Mouse (Mus musculus) layer of hippocampus, adult 9-11 months (tissue): Measurements from ENCODE around the gene Ehd1.
"Not testable (repeated sequence)": the region's sequence is repeated elsewhere in the genome, so short reads cannot be mapped to it uniquely, and the experiment has no call there.

Experiments used
- DNase-seq: peaks from one replicate; pipeline ENCODE4 v3.0.0; 2022

Gene Ehd1

DNA sequence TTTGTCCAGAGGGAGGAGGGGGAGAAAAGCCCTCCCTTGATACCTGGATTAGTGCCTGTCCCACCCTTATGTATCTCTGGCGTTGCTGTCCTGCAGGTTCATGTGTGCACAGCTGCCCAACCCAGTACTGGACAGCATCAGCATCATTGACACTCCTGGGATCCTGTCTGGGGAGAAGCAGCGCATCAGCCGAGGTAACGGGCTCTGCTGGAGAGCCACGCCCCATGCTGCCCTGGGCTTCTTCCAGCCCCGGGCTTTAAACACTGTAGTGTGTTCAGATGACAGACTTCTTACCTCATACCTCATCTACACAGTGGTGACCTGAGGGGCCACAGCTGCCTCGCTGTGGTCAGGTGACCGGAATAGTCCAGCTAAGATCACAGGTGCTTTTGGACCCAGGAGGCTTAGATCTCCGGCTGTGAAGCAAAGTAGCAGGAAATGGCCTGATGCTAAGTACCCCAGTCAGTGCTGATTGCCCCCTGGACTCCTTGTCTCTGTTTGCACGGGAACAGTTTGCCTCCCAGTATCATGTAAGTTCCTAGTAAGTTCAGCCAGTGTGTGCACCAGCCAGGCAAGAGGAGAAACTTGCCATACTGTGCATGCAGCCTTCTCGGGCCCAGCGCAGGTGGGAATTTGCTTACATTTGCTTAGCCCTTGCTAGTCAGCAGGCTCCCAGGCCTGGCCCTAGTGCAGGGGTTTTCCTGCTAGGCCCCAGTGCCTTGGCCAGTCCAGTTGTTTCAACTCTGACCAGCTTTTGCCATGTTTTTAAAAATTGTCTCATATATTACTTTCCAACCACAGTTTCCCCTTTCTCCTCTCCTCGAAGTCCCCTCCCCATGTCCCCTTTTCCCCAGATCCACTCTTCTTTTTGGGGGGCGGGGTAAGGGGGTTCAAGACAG, 4.8 kb downstream of the Ehd1 start:
- DNase-seq: no peak

DNA sequence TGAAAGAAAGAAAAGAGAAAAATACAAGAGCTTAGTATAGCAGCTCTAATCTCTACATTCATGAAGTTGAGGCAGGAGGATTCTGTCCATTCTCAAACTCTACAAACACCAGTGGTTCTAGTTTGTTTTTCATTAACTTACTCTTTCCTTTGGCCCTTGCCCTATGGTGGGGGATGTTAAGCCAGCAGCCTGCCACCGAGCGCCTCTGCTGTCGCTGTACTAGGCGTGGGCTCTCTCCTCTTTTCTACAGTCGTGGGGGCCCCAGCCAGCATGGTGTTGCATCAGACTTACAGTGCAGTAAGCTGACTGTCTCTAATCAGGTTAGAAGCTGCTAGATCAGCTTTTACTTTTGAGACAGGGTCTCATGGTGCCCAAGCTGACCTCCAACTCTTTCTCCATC, 6.5 kb downstream of the Ehd1 start:
- DNase-seq: no peak

DNA sequence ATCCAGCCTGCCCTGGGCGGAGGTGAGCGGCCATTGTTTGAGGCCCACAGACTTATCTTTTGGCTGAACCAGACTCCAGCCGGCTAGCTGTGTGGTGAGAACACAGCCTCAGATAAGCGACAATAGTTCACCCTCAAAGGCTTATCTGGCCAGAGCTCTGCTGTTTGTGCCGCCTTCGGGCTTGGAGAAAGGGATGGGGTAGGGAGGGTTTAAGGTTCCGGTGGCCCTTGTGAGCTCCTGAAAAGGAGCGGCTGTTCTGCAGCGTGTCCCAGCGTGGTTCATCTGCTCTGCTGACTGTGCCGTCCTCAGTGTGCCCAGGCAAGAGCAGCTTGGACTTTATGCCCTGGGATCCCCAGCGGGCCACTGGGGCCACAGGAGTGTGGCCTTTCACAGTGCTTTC, 8.0 kb downstream of the Ehd1 start:
- DNase-seq: no peak

DNA sequence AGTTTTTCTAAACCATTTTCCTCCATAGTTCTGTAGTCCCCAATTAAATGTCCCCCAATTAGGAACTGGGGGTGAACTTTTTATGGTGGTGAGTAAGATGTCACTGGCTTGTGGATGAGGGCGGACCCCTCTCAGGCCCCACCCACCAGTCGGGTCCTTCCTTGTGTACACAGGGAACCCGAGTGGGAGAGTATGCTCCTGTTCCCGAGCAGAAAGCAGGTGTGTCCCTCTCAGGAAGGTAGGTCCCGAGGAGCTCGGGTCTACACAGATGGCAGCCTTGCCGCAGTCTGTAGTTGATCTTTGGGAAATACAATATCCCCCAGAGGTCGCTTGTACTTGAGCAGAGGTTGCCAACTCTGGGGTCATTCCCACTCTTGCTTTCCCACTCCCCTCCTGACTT, 8.7 kb downstream of the Ehd1 start:
- no peak for DNase-seq

DNA sequence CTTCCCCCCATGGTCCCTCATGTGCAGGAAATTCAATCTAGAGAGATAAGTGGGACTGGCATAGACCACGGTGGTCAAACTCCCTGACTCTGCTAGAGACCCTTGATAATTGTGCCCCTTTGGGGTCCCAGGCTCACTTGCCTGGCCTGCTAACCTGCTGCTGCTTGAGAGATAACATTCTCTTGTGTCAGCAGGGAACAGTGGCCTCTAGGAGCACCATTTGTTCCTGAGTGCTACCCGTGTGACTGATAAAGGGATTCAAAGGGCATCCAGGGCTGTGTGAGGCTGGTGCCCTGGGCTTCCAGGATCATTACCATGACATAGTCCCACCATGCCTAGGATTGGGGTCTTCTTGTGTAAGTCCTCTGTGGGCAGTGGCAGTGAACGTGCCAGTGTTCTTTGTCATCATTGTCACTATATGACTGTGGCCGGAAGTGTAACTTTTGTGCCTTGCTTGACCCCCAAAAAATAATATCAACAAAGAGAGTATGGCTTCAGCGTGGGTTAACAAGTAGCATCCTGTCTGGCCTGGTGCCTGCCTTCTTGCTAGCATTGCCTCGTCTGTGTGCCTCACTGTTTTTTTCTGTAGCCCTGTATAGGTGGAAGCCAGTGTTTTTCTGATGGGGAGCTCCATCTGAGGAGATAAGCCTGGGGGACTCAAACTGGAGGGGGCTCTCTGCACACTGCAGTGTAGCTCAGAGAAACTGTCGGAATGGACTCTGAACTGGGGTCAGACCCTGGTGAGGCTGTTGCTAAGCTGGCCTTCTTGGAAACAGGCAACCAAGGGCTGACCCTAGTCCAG, 9.3 kb downstream of the Ehd1 start:
- no peak for DNase-seq

DNA sequence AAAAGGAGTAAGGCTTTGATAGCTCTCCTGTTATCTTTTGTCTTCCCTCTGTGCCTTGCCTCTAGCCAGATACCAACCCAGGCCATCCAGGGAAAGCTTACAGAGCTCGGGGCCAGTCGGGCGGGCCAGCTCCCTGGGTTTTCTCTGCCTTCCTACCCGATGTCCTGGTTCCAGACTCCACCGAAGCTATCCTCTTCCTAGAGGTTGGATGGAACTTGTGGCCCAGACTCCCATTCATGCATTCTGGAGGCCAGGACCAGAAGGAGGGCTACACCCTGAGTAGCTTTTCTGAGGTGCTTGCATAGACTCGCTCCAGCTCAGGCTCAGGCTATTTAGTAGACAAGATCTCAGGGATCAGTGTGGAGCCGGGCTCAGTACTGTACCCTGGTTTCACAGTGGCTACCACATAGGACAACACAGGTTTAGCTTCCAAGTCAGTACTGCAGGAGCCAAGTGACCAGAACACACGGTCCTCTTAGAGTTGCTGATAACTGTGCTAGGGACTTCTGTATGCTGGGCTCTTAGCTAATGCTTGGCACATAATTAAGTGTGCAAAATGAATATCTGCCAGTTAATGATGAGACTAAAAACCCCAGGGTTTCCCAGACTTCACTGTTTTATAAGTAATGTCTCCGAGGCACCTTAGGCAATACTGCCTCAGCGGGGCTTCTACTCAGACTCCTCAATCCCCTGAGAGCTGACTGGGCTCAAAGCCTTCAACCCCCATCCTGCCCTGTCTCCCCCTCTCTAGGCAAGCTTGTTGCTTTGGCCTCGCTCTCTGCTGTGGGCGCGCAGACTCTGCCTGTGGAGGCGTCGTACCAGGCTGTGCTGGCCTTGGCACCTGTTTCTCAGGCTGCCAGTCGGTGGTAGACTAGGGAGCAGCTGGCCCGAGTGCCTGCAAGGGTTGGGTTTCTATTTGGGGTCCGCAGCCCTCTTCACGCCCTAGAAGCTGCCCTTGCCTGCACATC, 10.2 kb downstream of the Ehd1 start:
- peak; percentile 78 for DNase-seq

DNA sequence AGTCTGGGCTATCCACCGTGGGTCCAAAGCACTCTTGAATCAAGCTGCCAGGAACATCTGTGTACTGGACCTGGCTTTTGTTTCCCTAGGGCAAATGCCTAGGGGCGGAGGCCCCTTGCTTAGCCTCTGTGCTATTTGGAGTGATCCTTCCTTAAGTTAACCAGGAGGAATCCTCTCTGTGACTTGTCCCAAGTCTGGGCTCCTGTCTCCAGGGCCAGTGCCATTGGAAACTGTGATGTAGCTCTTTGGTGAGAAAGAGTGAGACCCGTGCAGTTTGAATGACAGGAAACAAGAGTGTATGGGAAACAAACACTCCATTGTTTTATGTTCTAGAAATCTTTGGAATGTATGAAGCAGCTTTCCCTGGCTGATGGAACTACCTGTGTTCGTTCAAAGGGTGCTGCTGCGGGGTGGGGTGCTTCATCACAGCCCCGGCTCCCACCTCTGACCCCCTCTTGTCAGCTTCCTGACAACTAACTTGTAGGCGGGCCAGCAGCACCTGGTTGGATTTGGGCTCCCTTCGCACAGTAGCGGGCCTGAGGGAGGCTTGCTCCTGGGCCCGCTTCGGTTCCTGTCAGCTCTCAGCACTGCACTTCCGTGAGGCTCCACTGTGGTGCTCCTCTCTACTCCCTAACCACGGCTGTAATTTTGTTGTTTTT, 11.8 kb downstream of the Ehd1 start:
- no peak for DNase-seq

DNA sequence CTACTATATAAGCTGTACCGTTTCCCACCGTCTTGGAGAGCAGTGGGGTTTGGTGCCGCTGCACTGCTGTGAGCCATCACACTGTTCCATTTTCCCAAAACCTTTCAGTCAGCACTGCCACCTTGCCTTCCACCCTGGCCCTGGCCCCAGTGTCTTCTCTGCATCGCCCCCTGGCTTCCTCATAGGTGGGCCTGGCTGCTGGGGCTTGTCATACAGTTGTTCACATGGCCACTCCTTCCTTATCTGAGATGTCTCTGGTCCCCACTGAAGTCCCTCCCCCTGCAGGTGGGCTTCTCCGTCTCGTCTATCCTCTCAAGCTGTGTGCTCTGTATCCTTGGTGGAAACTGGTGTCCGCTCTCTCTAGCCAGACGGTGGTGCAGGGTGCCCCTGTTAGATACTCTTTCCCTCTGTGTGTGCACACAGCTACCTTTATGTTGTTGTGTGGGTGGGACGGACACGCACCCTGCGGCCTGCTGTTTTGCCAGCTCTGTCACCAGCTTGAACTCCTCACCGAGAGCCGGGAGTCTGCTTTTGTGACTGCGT, 13.2 kb downstream of the Ehd1 start:
- no peak for DNase-seq

DNA sequence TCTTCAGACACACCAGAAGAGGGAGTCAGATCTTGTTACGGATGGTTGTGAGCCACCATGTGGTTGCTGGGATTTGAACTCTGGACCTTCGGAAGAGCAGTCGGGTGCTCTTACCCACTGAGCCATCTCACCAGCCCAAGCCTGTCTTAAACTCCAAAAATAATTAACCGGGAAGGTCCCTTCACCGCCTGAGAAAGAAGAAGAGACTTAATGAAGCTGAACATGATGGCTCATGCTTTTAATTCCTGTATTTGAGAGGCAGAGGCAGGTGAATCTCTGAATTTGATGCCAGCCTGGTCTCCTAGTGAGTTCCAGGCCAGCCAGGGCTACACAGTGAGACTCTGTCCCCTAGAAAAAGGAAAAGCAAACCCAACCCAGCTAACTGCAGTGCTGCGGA, 14.2 kb downstream of the Ehd1 start:
- not testable (repeated sequence) for DNase-seq

DNA sequence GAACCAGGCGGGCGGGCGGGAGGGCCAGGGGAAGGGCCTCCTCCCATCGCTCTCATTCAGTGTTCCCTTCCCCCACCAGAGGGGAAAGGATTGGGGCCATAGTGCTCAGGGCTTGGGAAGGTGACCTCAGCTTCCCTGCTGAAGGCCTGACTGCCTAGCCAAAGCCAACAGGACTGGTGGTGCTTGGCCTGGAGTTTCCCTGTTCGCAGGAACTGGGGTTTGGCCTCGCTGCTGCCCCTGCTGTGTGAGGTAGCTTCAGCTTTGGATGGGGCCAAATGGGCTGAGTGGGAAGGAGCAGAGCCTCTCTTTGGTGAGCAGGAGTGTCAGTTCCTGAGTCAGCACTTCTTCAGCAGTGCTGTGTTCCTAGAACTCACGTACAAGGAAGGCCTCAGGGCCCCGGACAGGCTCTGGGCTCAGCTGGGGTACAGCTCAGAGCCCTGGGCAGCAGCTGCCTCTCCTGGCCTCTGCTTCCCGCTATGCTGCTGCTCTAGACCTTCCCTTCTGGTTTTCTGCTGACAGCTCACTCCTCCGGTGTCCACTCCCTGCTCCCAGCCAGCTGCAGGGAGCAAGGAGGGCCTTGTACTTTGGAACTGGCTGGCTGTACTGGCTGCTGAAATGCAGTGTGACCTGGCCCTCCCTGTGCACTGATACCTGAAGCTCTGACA, 14.7 kb downstream of the Ehd1 start:
- DNase-seq: no peak

DNA sequence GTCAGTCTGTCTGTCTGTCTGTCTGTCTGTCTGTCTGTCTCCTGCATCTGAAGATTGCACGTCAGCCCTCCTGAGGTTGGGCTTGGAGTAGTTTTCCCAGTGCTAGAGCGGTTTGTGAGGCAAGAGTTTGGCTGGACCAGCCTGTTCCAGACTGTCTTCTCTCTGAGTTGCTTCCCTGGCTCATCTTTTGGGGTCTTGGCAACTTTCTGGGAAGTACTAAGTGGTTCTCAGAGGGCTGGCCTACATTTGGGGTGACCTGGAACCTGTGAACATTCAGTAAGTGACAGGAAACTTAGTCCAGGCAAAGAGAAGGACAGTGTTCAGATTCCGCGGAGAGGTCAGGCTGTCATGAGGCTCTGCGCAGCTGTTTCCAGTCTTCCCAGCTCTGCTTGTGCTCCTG, 15.7 kb downstream of the Ehd1 start:
- no peak for DNase-seq

DNA sequence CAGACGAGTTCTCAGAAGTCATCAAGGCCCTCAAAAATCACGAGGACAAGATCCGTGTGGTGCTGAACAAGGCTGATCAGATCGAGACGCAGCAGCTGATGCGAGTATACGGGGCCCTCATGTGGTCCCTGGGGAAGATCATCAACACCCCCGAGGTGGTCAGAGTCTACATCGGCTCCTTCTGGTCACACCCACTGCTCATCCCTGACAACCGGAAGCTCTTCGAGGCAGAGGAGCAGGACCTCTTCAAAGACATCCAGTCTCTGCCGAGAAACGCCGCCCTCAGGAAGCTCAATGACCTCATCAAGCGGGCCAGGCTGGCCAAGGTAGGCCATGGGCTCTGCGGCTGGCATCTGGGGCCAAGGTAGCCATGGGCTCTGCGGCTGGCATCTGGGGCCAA, 17.8 kb downstream of the Ehd1 start:
- DNase-seq: no peak

DNA sequence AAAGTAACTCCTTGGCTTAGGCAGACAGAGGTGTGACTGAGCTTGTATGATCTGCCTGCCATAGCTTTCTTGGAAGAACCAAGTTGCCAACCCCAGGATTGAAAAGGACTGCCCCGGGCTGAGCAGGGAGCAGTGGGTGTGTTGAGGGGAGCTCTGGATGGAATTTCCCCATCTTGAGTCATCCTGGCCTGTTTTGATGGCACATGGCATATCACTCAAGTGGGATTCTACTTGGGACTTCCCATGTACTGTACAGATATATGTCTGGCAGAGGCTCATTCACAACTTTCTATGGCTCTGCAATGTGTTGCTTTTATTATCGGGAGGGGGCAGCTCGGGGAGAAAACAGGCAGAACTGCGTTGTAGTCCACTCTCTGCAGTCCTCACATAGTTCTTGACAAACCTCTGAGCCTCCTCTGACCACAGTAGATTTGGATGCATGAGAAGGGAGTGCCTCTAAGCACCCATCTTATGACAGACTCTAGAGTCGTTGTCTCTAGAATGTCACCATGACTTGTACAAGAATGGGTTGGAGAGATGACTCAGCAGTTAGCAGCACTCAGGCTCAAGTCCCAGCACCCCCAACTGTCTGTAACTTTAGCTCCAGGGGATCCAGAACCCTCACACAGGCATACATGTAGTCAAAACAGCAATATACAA, 20.2 kb downstream of the Ehd1 start:
- no peak for DNase-seq

DNA sequence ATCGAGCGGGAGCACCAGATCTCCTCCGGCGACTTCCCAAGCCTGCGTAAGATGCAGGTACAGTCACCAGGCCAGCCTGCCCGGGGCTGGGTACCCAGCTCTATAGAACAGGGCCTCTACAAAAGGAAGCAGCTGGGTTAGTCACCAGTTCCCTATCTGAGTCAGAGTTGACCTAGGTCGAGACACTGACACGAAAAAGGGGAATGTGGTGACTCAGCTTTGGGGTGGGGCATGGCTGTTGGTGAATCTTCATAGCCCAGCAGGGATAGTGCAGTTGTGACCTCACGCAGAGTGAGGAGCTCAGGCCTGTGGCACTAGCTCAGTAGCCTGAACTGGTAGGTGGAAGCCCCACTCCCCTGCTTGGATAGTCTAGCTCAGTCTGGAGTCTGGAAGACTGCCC, 21.1 kb downstream of the Ehd1 start:
- DNase-seq: no peak

DNA sequence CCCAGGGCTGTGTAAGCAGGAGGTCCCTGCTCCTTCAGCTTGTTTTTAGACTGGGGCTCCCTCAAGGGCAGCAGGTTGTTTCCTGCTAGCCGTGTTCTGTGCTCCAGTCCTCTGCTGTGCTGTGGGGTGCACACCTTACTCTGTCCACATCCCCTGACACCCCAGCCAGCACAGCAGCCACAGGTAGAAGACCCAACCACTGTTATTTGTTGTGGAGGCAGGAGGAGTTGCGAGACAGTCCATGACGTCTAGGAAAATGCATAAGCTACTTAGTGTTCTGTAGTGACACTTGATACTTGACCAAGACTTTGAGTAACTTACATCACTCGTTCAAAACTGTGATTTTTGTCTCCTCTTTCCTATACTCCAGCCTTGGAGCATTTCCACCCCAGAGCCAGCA, 22.5 kb downstream of the Ehd1 start:
- no peak for DNase-seq

DNA sequence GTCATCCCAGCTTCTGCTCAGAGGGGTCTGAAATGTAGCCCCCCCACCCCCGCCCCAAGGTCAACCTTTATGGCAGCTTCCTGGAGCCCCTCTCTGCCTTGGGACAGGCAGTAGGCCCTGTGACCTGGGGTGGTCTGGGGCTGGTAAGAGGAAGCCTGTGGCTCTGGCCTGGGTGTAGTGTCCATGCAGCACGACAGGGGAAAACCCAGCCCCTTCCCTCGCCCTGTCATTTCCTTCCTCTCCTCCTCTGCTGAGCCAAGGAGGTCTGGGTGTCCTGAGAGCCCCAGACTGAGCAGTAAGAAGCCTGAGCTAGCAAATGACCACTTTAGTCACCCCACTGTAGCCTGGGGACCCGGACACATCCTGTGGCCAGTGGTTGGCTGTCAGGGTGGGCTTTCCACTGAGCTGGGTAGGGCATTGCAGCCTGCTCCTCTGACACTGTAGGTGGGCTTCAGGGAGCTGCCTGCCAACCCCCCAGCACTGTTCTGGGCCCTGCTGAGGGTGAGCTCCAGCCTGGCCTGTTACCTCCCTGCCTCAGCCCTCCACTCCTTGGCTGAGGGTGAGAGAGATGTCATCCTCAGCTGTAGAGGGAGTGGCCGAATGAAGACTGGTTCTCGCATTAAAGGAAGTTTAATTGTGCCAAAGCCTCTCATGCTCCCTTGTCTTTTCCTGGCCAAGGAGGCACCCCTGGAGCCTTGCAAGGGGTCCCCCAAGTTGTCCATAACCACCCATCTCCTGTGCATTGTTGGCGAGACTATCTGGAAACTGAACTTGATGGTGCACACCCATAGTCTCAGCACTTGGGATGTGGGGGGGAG, 23.1 kb downstream of the Ehd1 start:
- no peak for DNase-seq

DNA sequence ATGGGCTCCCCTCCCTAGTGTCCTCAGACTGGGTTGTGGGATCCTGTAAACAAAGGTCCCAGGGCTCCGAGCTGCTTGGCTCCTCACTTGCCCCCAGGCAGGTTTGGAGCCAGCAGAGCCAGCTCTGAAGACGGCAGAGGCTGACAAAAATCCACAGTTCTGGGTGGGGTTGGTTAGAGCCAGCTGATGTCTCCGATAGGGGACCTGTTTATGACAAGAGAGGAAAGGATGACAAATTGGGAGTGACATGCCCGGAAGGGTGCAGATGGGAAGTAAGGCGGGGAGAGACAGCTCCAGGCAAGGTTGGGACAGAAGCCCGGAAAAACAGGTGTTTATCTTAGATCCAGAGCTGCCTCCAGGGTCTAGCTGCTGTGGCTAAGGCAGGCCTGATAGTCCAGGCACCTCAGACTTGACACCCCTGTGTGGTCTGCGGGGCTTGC, 23.9 kb downstream of the Ehd1 start:
- no peak for DNase-seq

DNA sequence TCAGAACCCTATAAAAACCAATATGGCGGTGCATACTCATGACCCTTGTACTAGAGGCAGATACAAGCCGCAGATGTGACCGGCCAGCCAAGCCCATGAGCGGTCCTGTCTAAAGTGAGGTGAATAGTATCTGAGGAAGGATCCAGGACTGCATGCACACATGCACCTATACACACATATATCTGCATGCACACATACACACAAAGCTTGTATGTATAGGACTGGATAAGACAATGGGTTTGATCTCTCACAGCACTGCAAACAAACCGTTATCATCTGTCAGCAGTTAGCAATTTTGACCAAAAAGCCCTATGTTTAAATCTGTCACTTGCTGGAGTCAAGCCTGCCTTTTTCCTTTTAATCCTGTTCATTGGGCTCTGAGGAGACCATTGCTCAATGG, 25.6 kb downstream of the Ehd1 start:
- no peak for DNase-seq

DNA sequence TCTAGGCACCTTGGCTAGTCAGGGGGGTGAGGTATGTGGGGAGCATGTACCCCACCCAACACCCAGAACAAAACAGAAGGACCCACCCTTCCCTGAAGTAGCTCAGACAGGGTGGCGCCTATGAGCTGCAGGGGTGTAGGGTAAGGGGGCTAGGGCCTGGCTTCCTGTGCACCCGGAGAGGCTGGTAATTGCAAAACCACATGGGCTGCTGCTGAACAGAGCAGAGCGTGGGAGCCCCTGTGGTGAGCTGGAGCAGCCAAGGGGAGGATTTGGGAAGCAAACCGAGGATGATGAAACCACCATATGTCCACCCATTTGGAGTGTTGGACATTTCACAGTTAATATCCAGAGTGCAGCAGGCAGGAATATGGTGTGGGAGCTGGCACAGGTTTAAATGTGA, 26.0 kb downstream of the Ehd1 start:
- peak; percentile 82 for DNase-seq

DNA sequence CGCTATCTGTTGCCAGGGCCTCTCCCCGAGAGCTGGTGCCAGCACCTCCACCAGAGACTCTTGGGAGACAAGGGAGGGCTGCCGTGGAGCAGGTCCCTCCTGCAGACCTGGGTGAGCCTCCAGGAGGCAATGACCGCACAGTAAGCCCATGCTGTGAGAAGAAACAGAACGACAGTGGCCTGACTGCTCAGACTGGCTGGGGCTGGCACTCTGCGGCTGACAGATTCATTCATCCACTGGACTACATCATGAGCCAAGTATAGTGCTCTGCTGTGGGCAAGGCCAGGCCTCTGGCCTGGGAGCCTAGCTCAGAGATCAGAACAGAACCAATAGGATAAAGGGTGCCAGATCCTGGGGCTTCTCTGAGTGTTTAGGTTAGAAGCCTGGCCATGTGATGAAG, 27.3 kb downstream of the Ehd1 start:
- DNase-seq: no peak
